Mouse (Mus musculus) stomach, postnatal 0 days (tissue): ENCODE results near the gene Hyal2.

Experiments
- CTCF ChIP-seq: IDR thresholded peaks from 2 replicates; pipeline ENCODE4 v1.5.1; 2016; ENCODE audit warnings: antibody characterized with exemption, low read depth, mild to moderate bottlenecking, moderate library complexity
- EP300 ChIP-seq: optimal IDR thresholded peaks from 2 replicates; pipeline ENCODE3; 2016; ENCODE audit warnings: antibody characterized with exemption

GRCm38 (mm10) chr9:107615035-107615434 is 47.3 kb downstream of the Hyal2 start:
- TF ChIP-seq CTCF (no peak), EP300 (no peak)
